Mouse (Mus musculus) CH12.LX (cell line): Measurements from ENCODE around the gene P2ry12.

Source experiments
- TBP ChIP-seq: conservative IDR thresholded peaks from 2 replicates; pipeline ENCODE4 v1.6.1; 2011; ENCODE audit warnings: low read depth, low read length, improper control_type of control experiment
- USF2 ChIP-seq: conservative IDR thresholded peaks from 2 replicates; pipeline ENCODE4 v1.6.1; 2011; ENCODE audit warnings: low read depth, low read length, improper control_type of control experiment
- ZC3H11A ChIP-seq: IDR thresholded peaks from 2 replicates; pipeline ENCODE4 v1.6.1; 2012; ENCODE audit warnings: low read depth, mild to moderate bottlenecking, inconsistent platforms, low read length, improper control_type of control experiment

GRCm38 (mm10) chr3:59197329-59197948 is 65.2 kb downstream of the P2ry12 start:
- TF ChIP-seq TBP (no peak), USF2 (no peak), ZC3H11A (no peak)
